Mouse (Mus musculus): ENCODE data around the gene Evi2a. TPM values are rescaled to one million over a fixed set of nuclear protein-coding genes. Genes with fewer than 3 reads are reported as not detected.

Gene Evi2a
- total RNA-seq, 2 experiments from 2014 or later: 2.3 to 3.0 TPM

DNA sequence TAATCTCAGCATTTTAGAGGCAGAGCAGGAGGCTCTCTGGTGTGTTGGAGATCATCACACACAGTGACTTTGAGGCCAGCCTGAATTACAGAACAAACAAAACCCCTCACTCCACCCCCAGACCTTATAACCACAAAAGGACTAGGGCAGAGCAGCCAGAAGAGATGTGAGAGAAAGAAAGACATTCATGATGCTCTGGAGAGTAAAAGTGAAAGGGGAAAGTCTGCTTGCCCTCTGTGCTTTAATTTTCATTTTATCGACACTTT lies 6.2 kb downstream of the Evi2a start:
- DNase-seq: no peak

DNA sequence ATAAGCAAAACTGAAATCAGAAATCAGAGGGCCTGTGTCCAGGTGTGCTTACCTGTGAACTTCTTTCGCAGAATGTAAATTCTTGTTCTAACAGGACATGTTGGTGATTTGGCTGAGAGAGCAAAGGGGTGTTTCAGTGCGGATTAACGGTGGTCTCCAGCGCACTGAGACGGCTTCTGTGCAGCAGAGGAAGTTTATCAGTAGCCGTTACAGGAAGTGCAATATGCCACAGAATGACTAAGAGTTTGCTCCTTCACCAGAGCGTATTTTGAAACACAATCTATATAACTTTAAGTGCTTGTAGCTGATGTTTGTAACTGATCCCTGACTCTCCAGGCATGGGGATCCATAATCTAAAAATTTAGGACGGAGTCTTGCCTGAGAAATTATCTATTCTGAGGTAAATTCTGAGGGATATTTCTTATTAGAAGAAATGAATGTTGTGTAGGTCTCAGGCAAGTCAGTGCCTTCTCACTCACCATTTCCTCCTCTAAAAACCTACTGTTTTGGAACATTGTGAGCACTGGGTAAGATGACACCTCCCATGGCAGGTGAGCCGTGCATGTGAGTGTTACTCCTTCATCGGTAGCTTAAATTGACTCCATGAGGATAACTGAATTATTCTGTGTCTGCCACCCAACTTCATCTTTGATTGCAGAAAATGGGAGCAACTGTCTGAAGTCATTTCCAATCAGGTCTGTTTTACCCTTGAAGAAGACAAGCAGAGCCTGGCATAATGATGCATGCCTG lies 6.7 kb downstream of the Evi2a start, which contains the start of gene Evi2b:
TSS of gene Evi2b (minus strand) at position 203 of the 750 bp plus-strand sequence.
- no peak for DNase-seq

DNA sequence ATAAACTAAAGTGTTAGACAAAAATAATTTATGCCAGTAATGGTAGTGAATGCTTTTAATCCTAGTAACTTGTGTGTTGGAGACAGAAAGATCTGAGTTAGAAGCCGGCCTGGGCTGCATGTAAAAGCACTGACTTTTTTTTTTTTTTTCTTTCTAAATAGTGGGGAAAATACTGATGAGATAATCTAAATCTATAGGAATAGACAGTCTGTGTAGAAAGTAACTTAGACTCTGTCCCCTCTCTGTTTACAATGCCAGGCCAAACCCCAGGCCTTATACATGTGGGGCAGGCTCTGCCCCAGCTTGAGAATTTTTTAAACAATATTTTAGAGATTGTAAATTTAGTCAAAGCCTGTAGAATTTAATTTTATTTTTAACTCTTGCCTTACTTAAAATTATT lies 7.5 kb downstream of the Evi2a start:
- DNase-seq: no peak

DNA sequence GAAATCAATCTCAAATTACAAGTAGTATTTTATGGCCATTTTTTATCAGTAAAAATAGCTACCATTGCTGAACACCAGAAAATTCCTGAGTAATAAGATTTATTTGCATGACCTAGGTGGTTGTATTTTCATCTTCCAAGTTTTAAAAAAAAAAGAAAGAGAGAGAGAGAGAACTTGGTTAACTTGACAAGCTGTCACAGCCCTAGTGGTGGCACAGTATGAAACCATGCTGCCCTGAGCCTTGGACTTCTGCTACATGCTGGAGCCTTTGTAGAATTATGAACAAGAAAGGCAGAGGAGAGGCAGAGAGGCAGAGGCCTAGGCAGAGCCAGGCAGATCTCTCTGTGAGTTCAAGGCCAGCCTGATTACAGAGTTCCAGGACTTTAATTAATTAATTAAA lies 8.5 kb downstream of the Evi2a start:
- no peak for DNase-seq

DNA sequence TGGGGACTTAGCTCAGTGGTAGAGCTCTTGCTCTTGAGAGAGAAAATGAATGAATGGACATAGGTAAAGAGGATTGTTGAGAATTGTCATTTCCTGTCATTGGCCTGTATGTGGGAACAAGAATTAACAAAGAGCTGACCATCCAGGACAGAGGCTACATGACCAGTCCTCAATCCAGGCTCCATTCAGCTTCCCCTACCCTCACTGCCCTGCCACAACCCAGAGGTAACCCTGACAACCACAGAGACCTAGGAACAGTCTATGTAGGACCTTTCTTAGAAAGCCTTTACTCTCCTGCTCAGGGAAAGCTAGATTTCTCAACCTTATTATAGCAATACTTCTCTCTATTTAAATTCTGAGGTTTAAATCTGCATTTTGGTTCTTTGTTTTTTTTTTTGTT lies 9.6 kb downstream of the Evi2a start:
- no peak for DNase-seq

DNA sequence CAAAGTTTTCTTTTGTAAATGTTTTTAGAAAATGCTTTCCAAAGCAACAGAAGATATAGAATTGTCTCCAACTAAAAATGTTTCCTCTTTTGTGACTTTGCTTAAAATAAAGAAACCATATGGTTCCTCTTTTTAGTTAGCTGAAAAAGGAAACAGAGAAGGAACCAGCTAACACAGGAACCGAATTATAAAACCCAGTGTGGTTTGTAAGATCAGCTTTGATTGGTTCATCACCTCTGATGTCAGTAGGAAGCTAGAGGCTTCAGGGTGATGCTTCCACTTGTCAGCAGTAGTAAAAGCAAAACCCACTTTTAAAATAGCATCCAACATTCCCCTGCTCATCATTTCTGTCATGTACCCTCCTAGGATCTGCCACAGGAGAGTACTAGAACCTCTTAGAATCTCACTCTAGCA lies 10.5 kb downstream of the Evi2a start:
- no peak for DNase-seq

DNA sequence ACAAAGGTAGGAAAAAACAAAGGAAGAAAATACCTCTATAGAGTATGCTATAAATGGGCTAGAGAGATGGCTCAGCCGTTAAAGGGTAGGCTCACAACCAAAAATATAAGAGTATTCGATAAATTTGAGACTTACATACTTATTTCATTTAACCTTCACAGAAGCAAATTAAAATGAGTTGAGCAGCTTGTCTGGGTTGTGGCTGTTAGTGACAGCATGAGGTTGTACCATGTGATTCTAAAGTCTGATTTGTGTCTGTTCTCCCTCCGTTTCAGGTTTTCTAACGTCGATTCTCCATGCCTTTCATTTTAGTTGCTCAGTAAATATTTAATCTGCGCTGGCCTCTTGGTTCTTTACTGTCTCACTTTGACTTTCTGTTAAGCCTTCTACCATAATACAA lies 11.1 kb downstream of the Evi2a start:
- no peak for DNase-seq

DNA sequence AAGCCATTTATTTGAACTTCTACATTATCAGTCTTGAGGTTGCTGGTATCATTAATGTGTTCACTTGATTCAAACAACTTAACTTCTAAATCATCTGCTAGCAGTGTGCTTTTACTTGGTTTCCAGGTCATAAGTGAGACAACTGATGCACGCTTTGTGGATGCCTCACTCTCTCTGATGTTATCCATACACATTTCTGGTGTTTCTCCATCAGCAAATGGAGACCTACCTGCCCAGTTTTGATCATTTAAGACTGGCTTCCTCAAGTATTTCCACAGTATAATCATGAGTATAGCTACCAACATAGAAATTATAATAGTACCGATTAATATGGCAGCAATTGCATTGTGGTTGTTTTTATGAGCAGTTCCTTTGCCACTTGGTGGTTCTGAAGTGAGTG lies 14.6 kb downstream of the Evi2a start:
- no peak for DNase-seq

DNA sequence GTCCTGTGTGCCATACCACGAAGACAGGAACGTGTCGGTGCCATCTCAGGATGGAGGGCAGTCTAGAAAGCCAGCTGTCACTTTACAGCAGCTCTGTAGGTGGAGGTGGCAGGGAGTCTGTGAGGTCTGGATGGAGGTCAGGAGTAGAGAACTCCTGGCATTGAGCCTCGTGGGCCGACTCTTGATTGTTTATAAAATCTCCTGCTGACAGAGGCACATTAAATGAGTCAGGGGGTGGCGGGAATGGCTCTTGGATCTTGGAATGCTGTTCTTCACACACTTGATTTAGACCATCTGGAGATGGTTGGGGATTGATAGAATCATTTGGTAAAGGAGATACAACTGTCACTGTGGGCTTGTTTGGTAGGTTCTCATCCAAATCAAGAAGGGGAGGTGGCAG lies 15.1 kb downstream of the Evi2a start:
- DNase-seq: no peak

DNA sequence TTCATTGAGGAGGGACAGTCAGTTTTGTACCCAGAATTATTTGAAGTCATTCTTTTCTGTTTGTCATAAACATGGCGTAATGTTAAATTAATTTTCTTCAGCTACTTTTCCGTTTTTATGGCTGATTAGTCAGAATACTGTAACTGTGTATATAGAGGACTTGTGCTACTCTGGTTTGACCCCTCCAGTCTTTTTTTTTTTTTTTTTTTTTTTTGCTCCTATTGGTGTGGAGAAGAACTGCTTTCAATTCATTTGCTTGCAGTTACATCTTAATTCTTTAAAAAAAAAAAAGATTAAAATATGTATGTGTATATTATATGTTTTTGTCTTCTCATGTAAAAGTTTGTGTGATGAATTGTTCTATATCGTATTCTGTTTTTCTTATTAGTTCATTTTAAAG lies 18.4 kb downstream of the Evi2a start:
- no peak for DNase-seq

DNA sequence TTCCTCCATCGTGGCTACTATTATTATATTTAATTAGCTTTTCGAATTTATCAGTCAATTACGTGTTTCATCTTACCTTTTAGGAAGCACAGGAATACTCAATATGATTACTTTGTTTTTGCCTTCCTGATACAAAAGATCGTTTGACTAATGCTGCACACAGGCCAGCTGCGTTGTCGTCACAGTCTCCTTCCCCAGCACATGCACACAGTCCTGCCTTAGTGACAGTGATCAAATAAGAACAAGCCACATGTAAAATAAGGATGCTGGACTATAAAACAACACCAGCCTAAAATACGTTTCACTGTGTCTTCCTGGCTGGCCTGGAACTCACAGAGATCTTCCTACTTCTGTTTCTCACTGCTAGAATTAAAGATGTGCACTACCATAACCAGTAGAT lies 25.9 kb downstream of the Evi2a start:
- no peak for DNase-seq

DNA sequence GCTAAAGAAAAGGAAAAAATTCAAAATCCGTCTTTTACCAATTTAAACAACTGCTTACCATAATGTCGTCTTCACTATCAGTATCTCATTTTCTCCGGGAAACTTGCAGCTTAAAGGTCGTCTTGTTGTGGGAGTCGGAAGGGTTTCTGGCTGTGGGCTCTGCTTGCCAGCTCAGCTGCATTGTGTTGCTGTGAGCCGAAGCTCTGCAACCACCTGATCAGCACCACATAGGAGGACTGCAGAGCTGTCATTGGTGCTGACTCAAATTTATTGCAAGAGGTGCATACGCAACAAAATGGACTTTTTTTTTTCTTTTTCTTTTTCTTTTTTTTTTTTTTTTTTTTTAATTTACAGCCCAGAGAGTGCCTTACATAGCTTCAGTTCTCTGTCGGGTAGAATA lies 26.6 kb downstream of the Evi2a start, which contains the start of gene Omg:
TSS of gene Omg (minus strand) at position 240 of the 400 bp plus-strand sequence.
- peak; percentile 22 for DNase-seq

DNA sequence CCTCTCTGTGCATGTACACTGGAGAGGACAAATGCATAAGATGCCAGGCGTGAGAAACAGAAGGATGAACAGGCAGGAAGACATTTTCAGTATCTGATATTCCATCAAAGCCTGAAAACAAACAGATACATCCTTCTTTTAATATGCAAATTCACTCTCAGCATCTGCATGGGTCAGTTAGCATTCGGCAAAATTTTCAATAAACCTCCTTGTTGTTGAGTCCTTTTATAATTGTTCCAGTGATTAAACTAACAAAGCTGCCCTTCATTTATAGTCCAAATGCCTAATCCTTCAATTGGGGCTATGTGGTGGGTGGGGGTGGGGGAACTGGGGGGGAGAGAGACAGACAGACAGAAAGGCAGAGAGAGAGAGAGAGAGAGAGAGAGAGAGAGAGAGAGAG lies 27.5 kb downstream of the Evi2a start:
- DNase-seq: no peak

DNA sequence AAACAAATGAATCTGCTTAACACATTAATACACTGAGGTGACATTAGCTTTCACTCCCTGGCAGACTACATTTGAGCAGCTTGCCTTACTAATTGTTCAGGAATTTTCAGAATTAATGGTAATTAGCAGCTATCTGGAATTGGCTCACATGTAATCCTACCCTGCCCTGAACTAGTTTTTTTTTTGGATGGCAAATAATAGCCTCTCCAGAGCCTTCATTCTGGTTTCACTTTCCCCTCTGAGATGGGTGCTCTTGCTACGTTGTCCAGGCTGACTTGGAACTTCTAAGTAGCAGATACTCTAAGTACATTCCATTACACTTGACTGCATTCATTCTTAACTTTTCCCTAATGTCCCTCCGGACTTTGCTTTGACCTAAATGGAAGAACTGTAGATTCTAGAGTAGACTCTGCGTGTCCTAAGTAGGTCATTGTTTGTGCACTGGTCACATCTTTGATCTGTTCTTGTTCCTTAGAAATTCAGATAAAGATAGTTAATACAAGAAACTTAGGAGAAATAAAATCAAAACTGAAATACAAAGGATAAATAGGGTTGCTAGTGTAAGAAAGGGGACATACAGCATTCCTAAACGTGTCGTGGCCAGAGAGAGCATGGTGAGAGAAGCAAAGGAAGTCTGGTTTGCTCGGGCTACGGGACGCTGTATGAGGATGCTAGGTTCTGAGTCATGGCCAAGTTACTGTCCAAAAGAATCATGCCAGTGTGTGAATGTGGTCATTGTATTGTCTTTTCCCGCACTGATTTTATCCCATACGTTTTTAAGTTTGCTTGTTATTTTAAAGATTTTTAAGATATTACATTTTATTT lies 35.2 kb downstream of the Evi2a start:
- no peak for DNase-seq

DNA sequence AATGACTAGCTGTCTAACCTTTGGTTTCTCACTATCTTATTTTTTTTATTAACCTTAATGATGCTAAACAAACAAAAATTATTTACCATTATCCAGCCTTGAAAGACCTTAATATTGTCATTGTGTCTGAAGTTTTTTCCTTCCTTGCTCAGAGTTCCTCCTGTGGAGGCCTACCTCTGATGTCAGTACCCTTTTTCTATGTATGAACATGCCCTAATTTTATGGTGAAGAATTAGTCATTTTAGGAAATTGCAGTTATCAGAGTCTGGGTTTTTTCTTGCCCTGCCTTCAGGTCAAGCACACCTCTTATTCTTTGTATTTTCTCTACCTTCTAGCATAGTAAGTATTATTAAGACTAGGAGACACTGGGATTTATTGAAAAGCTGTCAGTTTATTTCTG lies 45.7 kb downstream of the Evi2a start:
- DNase-seq: no peak

DNA sequence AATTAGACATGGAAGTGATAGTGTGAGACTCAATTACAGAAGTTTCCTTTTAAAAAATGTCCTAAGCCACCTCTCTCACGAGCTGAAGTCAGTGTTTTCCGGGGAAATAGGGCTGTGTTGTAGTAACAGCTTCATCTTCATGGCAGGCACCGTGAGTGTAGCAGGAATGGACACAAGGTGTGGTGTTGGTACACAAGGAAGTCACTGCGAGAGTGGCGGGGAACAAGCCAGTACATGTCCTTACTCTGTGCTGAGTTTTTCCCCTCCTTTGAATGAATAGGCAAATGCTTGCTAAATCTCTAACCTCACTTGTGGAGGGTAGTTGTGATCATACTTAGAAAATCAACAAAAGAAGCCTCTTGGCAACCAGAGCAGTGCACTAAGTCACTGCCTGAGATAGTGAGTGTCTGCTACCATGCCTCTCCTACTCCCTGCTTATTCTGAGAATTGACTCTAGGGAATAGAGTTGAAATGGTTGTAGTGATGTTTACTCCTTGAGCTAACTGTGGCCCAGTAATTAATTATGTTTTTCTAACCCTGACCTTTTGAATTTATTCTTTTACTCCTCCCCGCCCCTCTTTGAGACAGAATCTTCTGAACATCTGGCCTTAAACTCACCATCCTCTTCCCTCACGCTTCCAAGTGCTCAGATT lies 46.4 kb downstream of the Evi2a start:
- DNase-seq: no peak

DNA sequence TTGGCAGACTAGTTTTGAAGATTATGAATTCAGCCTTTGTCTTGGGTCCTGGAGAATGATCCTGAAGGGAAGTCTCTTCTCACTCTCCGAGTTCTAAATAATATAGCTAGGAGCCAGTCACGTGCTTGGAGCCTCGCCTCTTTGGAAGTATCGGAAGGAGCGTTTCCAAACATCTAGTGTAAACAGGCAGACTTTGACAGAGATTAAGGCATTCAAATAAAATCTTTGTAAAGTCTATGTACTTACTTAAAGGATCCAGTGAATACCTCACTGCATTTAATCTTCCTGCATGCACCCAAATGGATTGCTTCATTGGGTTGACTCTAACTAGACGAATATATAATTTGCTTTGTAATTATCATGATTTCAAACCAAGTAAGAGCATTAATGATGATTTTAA lies 47.0 kb downstream of the Evi2a start:
- DNase-seq: no peak

Other genes starting within 250 kb of the Evi2a start
- not detected for gene Gm9964, start 233.7 kb downstream of the Evi2a start, total RNA-seq (2021)
- gene Nf1, start 190.9 kb downstream of the Evi2a start, total RNA-seq (2021): 10 to 100 TPM; 41.3 to 62.7 TPM
- gene Omg, start 26.5 kb downstream of the Evi2a start, total RNA-seq (2021): 1 to 10 TPM; 4.9 to 5.4 TPM
- gene Evi2b, start 6.8 kb downstream of the Evi2a start, total RNA-seq (2021): 1 to 10 TPM; 3.6 to 3.7 TPM
- under 1 TPM; 0.18 to 0.27 TPM for gene Evi2, start within 50 bp of the Evi2a start, total RNA-seq (2021)
- gene Rab11fip4, start 60.6 kb upstream of the Evi2a start, total RNA-seq (2021): 1 to 10 TPM; 5.1 to 5.9 TPM